Mouse (Mus musculus): ENCODE data around the gene Tanc2.

Tanc2 gene

GRCm38 (mm10) chr11:105654616-105655015 lies 64.8 kb downstream of the Tanc2 start:
- no peak for DNase-seq

DNA sequence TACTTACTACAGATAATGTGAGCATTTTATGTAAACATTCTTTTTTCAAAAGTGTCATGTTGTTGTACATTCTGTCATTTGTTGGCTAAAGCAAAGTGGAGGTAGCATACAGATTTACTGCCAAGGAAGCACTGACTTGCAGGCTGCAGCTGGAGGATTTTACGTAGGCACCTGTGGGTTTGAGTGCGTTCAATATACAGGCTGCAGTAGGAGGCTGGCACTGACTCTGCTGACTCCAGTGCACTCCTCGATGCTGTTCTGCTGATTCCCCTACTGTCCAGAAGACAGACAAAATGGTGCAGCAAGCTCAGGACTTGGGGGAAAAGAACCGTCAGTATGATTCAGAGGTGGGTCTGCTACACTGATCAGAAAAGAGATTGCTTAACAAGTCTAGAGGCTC lies 65.5 kb downstream of the Tanc2 start:
- peak; percentile 32 for DNase-seq

DNA sequence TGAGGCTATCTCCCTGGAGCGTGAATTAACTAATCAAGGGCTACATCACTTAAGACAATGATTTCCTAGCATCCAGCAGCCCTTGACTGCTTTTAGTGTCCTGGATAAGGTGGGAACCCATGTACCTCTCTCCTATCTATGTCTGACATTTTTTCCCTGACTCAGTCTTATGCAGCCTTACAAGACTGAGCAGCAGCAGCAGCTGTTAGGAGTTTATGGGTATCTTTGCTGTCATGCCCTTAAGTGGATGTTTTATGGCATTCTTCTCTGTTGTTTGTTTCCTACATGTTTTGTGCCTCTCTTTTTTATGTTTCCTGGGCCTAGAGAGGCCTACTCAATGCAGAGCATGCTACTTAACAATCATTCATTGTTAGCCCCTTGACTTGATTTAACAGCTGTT lies 78.1 kb downstream of the Tanc2 start:
- DNase-seq, result no peak

DNA sequence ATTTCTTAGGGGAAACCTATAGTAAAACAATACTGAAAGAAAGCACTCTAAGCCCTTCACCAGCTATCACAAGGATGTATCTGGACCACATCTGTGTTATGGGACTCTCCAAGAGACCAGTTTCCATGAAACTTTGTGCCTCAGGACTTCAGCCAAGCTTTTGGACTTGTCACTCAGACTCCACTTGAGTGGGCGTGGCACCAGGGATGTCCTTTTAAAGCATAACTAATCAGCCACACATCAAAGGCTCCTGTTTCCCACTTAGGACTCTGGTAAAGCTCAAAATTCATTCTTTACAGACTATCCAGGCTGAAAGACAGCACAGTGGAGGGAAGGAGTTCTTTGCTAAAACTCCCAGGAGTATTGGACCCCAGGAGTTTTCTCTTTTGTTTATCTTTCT lies 89.2 kb downstream of the Tanc2 start:
- peak; percentile 32 for DNase-seq

GRCm38 (mm10) chr11:105684747-105685146 lies 95.0 kb downstream of the Tanc2 start:
- no peak for DNase-seq

DNA sequence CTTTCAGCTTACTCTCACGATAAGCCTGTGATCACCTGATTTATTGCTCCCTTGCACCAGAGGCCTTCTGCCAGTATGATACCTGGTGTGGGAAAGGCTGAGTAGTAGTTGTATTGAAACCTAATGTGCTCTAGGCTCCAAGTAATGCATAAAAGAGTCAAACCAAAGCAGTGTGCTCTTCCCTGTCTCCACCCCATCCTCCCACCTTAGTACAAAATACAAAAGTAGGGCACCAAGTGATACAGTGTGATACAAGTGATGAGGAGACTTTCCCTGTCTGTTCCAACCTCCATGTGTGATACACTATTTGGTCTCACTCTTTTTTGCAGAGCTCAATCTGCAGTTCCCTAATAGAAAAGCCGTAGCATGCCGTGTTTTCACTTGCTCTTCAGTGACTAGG lies 110.7 kb downstream of the Tanc2 start:
- no peak for DNase-seq

DNA sequence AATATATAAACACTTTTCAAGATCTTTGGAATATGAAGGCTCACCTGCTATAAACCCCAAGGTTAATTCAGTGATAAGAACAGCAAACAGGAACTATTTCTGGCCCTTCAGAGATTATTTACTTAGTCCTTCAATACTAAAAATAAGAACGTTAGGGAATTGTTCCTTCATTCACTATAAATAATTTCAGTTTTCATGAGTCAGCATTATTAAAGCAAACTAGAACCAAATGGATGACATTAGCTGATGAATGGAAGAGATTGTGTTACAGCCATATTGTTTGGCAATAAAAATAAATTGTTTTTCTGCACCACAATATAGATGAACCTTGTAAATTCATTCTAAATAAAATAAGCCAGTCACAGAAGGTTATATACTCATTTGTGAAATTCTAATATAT lies 129.9 kb downstream of the Tanc2 start:
- DNase-seq, result no peak

DNA sequence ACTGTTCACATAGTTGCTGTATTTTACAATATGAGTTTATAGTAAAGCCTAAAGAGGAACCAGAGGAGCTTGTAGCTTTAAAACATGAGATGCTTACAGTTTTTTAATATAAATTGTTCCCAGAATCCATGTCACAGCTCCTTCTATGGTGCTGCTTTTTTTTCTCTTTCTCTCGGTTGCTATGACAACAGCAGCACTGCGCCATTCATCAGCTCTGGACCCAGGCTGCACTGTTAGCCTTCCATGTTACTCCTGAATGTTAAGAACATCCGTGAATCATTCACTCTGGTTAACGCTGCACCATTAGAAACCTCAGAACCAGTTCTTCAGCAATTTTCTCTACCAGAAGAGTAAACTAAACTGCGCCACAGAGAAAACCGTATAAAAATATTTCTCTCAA lies 141.8 kb downstream of the Tanc2 start:
- DNase-seq, result no peak

GRCm38 (mm10) chr11:105731989-105732531 lies 142.3 kb downstream of the Tanc2 start:
- DNase-seq, result no peak

- no peak for DNase-seq
These were observed 153.4 kb downstream of the Tanc2 start for GRCm38 (mm10) chr11:105743171-105743570.

GRCm38 (mm10) chr11:105749297-105750071 lies 159.7 kb downstream of the Tanc2 start:
- DNase-seq, result no peak

DNA sequence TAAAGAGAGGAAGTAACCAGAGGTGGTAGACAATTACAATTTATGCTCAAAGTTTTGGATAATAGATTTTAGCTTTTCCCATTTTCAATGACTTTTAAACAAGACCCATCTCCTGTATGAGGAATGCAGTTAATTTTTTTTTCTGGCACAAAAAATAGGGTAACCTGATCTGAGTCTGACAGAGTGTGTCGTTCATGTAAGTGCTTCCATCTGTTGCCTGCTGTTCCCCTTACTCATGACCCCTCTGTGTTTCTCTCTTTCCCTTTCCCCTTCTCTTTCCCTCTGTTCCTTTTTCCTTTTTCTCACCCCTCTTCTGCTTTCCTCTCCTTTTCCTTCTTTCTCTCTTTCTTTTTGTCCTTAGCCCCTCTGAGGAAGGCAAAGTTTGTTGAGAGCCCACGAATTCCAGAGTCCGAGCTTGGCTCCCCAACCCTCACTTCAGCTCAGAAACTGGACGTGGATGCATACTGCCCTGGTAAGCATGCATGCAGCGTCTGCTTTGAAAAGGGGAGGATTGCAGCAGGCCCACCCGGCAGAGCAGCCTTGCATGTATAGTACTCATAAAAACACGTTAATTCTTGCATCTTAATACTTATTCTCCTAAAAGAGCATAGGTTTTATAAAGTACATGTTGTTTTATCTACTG lies 168.9 kb downstream of the Tanc2 start:
- DNase-seq, result no peak

DNA sequence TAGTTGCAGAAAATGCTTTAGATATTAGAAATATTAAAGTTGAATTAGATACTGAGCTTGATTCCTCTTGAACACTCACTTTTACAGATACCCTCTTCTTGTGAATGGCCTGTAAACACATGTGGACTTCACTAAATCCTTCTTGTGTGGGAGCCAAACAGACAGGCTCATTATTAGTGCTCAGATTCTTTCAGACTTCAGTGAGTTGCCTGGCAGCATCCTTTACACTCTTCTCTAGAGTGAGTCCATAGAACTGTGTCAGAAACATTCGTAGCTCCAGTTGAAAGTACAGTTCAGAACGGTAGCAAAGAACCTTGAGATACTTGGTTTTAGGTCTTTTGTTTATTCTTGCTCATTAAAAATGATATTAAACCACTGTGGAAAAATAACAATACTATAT lies 169.6 kb downstream of the Tanc2 start:
- DNase-seq, result no peak

DNA sequence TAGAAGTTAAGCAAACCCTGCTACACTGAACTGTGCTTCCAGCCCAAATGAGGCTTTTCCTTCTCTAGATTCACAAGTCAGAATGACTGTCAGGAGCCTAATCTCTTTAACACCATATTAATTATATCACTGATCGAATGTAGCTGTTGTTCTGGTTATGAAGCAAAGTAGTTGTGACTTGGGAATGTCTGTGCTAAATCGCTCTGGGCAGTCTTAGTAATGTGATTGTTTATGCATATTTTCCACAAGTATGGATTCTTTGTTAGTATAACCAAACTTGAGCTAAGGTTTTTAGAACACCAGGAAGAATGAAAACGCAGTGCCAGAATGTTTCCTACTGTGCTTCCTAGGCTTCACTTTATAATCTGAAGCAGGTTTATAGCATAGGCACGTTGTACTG lies 170.6 kb downstream of the Tanc2 start:
- DNase-seq, result no peak

DNA sequence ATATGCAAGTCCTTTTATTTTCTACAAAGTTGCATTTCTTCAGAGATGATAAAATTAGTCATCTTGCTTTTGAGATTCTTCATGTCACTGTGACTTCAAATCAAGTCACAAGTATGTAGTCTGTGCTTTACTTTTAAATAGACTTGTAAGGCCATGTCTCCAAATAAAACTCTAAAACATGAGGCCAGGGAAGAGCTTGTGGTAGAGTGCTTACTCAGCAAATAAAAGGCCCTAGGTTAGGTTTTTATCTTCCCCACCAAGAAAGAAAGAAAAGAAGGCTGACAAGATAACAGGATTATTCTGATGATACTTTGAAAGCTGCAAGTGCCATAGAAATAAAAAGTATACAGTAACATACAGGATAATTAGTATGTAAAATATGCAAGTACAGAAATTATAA lies 188.0 kb downstream of the Tanc2 start:
- DNase-seq, result no peak

GRCm38 (mm10) chr11:105792501-105792900 lies 202.7 kb downstream of the Tanc2 start:
- DNase-seq, result no peak

DNA sequence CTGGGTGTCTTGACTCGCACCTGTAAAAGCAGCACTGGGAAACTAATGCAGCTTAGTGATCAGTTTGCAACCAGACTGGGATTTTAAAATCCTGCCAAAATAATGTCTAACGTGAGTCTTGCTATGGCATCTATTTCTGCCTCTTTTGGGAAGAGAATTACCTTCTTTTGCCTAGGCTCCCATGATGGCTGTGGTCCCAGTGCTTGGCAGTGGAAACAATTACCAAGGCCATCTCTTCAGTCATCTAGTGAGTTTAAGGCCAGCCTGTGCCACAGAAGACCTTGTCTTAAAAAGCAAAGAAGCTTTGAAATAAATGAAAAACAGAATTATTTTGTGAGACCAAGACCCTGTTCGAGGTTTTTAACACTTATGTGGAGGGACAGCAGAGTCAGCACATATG lies 213.9 kb downstream of the Tanc2 start:
- DNase-seq, result no peak

DNA sequence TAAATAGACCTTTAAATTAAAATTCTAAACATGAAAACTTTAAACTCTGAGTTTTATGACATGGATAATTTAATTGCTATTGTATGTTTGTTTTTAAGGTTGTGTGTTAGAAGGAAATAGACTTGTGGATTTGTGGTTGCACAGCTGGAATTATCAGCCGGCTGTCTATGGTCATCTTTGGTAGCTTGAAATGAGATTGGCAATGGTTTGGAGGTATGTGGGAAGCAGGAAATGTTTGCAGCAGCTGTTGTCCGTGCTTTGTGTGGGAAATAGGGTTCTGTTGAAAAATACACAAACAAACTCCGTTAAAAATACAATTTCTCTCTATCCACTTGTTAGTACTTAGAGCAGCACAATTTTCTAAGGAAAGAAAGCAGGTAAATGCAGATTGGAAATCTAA lies 215.0 kb downstream of the Tanc2 start:
- DNase-seq, result no peak

- DNase-seq, result no peak
These were observed 217.3 kb downstream of the Tanc2 start for GRCm38 (mm10) chr11:105807103-105807502.

- no peak for DNase-seq
These were observed 233.5 kb downstream of the Tanc2 start for GRCm38 (mm10) chr11:105823246-105823645.

- DNase-seq, result no peak
These were observed 234.0 kb downstream of the Tanc2 start for GRCm38 (mm10) chr11:105823759-105824158.

DNA sequence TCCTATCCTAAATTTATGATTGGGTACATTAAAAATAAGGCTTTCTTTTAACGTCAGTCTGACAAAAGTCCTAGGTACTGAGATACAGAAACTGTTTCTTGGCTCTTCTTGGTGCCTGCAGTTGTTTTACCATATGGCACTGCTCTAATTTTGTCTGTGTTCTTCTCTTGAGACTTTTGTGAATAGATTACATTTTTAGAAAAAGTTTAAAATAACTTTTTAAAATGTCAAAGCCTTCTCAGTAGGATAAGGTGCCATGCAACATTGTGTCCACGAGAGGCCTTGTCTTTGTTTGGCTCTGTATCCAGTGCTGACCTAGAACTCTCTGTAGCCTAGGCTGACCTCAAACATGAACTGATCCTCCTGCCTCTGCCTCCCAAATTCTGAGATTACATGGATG lies 238.4 kb downstream of the Tanc2 start:
- no peak for DNase-seq

- no peak for DNase-seq
These were observed 245.4 kb downstream of the Tanc2 start for GRCm38 (mm10) chr11:105835209-105835608.

- no peak for DNase-seq
These were observed 246.6 kb downstream of the Tanc2 start for GRCm38 (mm10) chr11:105836344-105836891.

Data from kidney, adult 18-20 months (tissue).